Mouse (Mus musculus): ENCODE measurements at regions not wholly inside any gene's neighbourhood (a gene's known extent, or its start where the extent isn't known, plus 50 kb on each side); places are given as distances from the start of the nearest gene placed in this dataset.

- TF ChIP-seq CTCF (IDR thresholded peaks at IDR 0.05; ENCODE audit: low read depth) (no peak), EP300 (IDR thresholded peaks at IDR 0.05; ENCODE audit: low read depth) (no peak)
Observed at GRCm38 (mm10) chr3:100754677-100755076, 69.4 kb upstream of the Man1a2 start.

Data from liver, postnatal 0 days (tissue).